Mouse (Mus musculus) stomach, postnatal 0 days (tissue): ENCODE measurements around the gene Krt87. TPM values are rescaled to one million over a fixed set of nuclear protein-coding genes. Genes with fewer than 3 reads are reported as not detected.
A peak's percentile ranks its signal among the peaks of the same experiment; 100 is the strongest.

Experiments used
- ATAC-seq: fragments of 200-750 bp; cut with Nextera tagmentation; 2 replicates; pipeline ENCODE4 v1.8.0; 2017; ENCODE audit not compliant: low FRiP score, low TSS enrichment
- DNase-seq: peaks from one replicate; pipeline ENCODE4 v3.0.0-alpha.2; 2016; ENCODE audit warnings: low spot score
- H3K27ac ChIP-seq: fragments of 300-500 bp; sonication (generic); replicated peaks from 2 replicates; pipeline ENCODE4 v1.5.1; 2014; ENCODE audit warnings: mild to moderate bottlenecking, control low read depth
- H3K27me3 ChIP-seq: fragments of 300-500 bp; sonication (generic); 2 replicates; pipeline ENCODE4 v1.6.1; 2014; ENCODE audit warnings: low read length; ENCODE audit not compliant: control insufficient read depth, insufficient read depth
- H3K36me3 ChIP-seq: fragments of 300-500 bp; sonication (generic); 2 replicates; pipeline ENCODE4 v1.6.1; 2014; ENCODE audit warnings: low read length, mixed read lengths; ENCODE audit not compliant: control insufficient read depth, insufficient read depth
- H3K4me1 ChIP-seq: fragments of 300-500 bp; sonication (generic); replicated peaks from 2 replicates; pipeline ENCODE4 v1.6.1; 2014; ENCODE audit warnings: antibody characterized with exemption; ENCODE audit not compliant: control insufficient read depth, insufficient read depth
- H3K4me2 ChIP-seq: fragments of 300-500 bp; sonication (generic); replicated peaks from 2 replicates; pipeline ENCODE4 v1.6.1; 2014; ENCODE audit warnings: low read depth, mild to moderate bottlenecking, control low read depth, moderate library complexity
- H3K4me3 ChIP-seq: fragments of 300-500 bp; sonication (generic); 2 replicates; pipeline ENCODE4 v1.5.1; 2014; ENCODE audit warnings: low read depth, low read length, control low read depth
- H3K9ac ChIP-seq: fragments of 300-500 bp; sonication (generic); 2 replicates; pipeline ENCODE4 v1.6.1; 2014; ENCODE audit warnings: mild to moderate bottlenecking, low read length, control low read depth, mixed read lengths
- H3K9me3 ChIP-seq: fragments of 300-500 bp; sonication (generic); 2 replicates; pipeline ENCODE4 v1.6.1; 2016; ENCODE audit warnings: low read length; ENCODE audit not compliant: control insufficient read depth
- CTCF ChIP-seq: IDR thresholded peaks from 2 replicates; pipeline ENCODE4 v1.5.1; 2016; ENCODE audit warnings: antibody characterized with exemption, low read depth, mild to moderate bottlenecking, moderate library complexity
- EP300 ChIP-seq: optimal IDR thresholded peaks from 2 replicates; pipeline ENCODE3; 2016; ENCODE audit warnings: antibody characterized with exemption
- WGBS: fragments of 180-500 bp; shearing (Covaris S2); extraction: QIAGEN DNeasy Blood & Tissue Kit; methylation state at CpG from one replicate; pipeline ENCODE4 v1.1.7; 2014; 5-methylcytosine and 5-hydroxymethylcytosine counted together
- polyA plus RNA-seq: library from polyadenylated mRNA; unstranded; fragments of >200 nt; fragmentation: Nextera tagmentation; extraction: Ambion mirVana; gene quantifications from 2 replicates; pipeline ENCODE4 v1.2.1, GENCODE M21; 2015

Gene Krt87
- polyA plus RNA-seq, 1 experiment from 2014 or later, result 0.24 TPM

- Histone ChIP-seq H3K9me3 (no peaks in the 10 kb centered on the region), H3K9ac (peak overlapping the region; percentile 27; the same call in 1 of the 2 replicates), H3K4me1 (peaks cover 3% of the 10 kb centered on the region; the same call in 1 of the 2 replicates), H3K4me3 (peak overlapping the region; percentile 30), H3K27ac (no peak overlapping the region), H3K27me3 (no peaks in the 10 kb centered on the region), H3K4me2 (peak overlapping the region; percentile 58), H3K36me3 (no peaks in the 10 kb centered on the region)
- 6% methylated on average over 31 of the region's 31 CpGs for WGBS
- ATAC-seq (peak; percentile 70), DNase-seq (peak; percentile 72)
- TF ChIP-seq CTCF, result peak; percentile 69
- TF ChIP-seq EP300, result no peak
These were observed 40.5 kb upstream of the Krt87 start for GRCm38 (mm10) chr15:101479007-101479665.

GRCm38 (mm10) chr15:101472952-101473528 lies 34.4 kb upstream of the Krt87 start, which contains the start of gene Krt86:
Gene Krt86, plus strand, starts transcription at chr15:101473478.
- ATAC-seq (peak; percentile 63), DNase-seq (peak; percentile 83)
- H3K27me3 ChIP-seq, result no peaks in the 10 kb centered on the region
- H3K27ac ChIP-seq, result no peak within 1 kb of the TSS
- no peak within 1 kb of the TSS for H3K9ac ChIP-seq
- no peaks in the 10 kb centered on the region for H3K4me1 ChIP-seq
- no peaks in the 10 kb centered on the region for H3K36me3 ChIP-seq
- H3K4me3 ChIP-seq, result no peak within 1 kb of the TSS
- no peaks in the 10 kb centered on the region for H3K9me3 ChIP-seq
- H3K4me2 ChIP-seq, result no peak within 1 kb of the TSS
- TF ChIP-seq CTCF (no peak), EP300 (no peak)
- WGBS, result 21% methylated on average over 10 of the region's 10 CpGs

DNA sequence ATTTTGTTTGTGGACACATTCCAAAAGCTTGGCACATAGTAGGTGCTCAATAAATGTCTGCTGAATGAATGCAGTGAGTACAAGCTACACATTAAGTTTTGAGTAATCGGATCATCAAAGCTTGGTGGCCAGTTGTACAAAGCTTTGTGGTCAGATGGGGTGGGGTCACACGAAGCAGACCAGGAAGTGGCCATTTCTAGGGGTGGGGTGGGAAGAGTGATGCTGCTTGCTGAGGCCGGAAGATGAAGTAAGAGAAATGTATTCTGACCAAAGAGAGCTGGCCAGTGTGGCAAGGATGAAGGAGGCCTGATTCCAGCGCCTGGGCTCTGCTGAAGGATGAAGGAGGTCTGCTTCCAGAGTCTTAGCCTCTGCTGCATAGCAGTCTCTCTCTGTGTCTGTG lies 30.5 kb upstream of the Krt87 start:
- 72% methylated on average over 4 of the region's 4 CpGs for WGBS
- Histone ChIP-seq H3K4me1 (no peaks in the 10 kb centered on the region), H3K4me2 (no peak overlapping the region), H3K36me3 (no peaks in the 10 kb centered on the region), H3K4me3 (no peak overlapping the region), H3K27me3 (no peaks in the 10 kb centered on the region), H3K9me3 (no peaks in the 10 kb centered on the region), H3K27ac (no peak overlapping the region), H3K9ac (no peak overlapping the region)
- ATAC-seq, result no peak
- TF ChIP-seq CTCF, result no peak
- TF ChIP-seq EP300, result no peak
- no peak for DNase-seq

DNA sequence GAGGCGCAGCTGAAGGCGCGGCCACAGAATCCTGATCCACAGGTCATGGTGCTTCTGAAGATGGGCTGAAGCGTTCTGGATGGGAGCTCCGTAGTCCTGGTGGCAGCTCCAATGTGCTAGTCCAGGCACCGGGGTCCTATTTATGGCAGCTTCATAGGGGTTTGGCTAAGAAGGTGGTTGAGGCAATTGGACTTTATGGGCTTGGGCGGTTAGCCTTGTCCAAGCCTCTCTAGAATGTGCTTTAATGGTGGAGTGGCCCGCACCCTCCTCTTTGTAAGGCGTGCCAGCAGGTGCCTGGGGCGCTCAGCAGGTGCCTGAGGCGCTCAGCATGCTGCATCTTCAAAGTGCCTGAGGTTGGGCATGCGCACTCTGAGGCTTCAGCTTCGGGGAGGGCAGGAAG lies 25.0 kb upstream of the Krt87 start, which contains the start of gene Krt81:
Gene Krt81 (minus strand): TSS at position 101 of the 400 bp plus-strand sequence.
- Histone ChIP-seq H3K9ac (no peak within 1 kb of the TSS), H3K27ac (no peak within 1 kb of the TSS), H3K9me3 (no peaks in the 10 kb centered on the region), H3K36me3 (no peaks in the 10 kb centered on the region), H3K4me1 (no peaks in the 10 kb centered on the region), H3K27me3 (no peaks in the 10 kb centered on the region), H3K4me3 (no peak within 1 kb of the TSS), H3K4me2 (no peak within 1 kb of the TSS)
- DNase-seq, result no peak
- ATAC-seq, result no peak
- TF ChIP-seq CTCF, result no peak
- TF ChIP-seq EP300, result no peak
- WGBS, result 73% methylated on average over 13 of the region's 13 CpGs

GRCm38 (mm10) chr15:101459283-101459682 lies 20.7 kb upstream of the Krt87 start:
- Histone ChIP-seq H3K9ac (no peak overlapping the region), H3K4me2 (no peak overlapping the region), H3K4me1 (no peaks in the 10 kb centered on the region), H3K36me3 (no peaks in the 10 kb centered on the region), H3K9me3 (no peaks in the 10 kb centered on the region), H3K27ac (no peak overlapping the region), H3K4me3 (no peak overlapping the region), H3K27me3 (no peaks in the 10 kb centered on the region)
- no peak for ATAC-seq
- WGBS, result 77% methylated on average over 14 of the region's 14 CpGs
- DNase-seq, result peak; percentile 25
- no peak for TF ChIP-seq EP300
- peak; percentile 33; the same call in 1 of the 2 replicates for TF ChIP-seq CTCF

- no peak overlapping the region for H3K4me3 ChIP-seq
- WGBS, result 34% methylated on average over 16 of the region's 16 CpGs
- no peak overlapping the region for H3K27ac ChIP-seq
These were observed 19.8 kb upstream of the Krt87 start for GRCm38 (mm10) chr15:101458361-101458930.

More at GRCm38 (mm10) chr15:101458361-101458930, 19.8 kb upstream of the Krt87 start:
- DNase-seq (no peak), ATAC-seq (no peak)
- Histone ChIP-seq H3K36me3 (no peaks in the 10 kb centered on the region), H3K9ac (no peak overlapping the region), H3K4me1 (no peaks in the 10 kb centered on the region), H3K9me3 (no peaks in the 10 kb centered on the region), H3K27me3 (no peaks in the 10 kb centered on the region), H3K4me2 (no peak overlapping the region)
- TF ChIP-seq CTCF, result no peak
- TF ChIP-seq EP300, result no peak
